Mouse (Mus musculus): ENCODE data around the gene Cylc2. TPM values are rescaled to one million over a fixed set of nuclear protein-coding genes. Genes with fewer than 3 reads are reported as not detected.

Gene Cylc2
- not detected in 2 replicates for polyA plus RNA-seq (2021; fragmentation: Nextera tagmentation)
- long read RNA-seq, experiment 1: 0 reads
- long read RNA-seq, experiment 2: 0 reads

GRCm38 (mm10) chr4:51216378-51216777 is at the start of gene Cylc2:
Gene Cylc2, plus strand, starts transcription at chr4:51216678.

